Mouse (Mus musculus) limb, embryonic 11.5 days (tissue): Measurements from ENCODE around the gene Gimap8. TPM values are rescaled to one million over a fixed set of nuclear protein-coding genes. Genes with fewer than 3 reads are reported as not detected.
"Not testable (repeated sequence)": the region's sequence is repeated elsewhere in the genome, so short reads cannot be mapped to it uniquely, and the experiment has no call there.

Experiments
- ATAC-seq: fragments of 200-750 bp; cut with Nextera tagmentation; 2 replicates; pipeline ENCODE4 v1.8.0; 2017; ENCODE audit warnings: low read depth; ENCODE audit not compliant: insufficient number of reproducible peaks, low FRiP score, low TSS enrichment
- DNase-seq: peaks from one replicate; pipeline ENCODE4 v3.0.0-alpha.2; 2015; ENCODE audit warnings: low spot score
- H3K27ac ChIP-seq: fragments of 300-500 bp; sonication (generic); replicated peaks from 2 replicates; pipeline ENCODE4 v1.5.1; 2014; ENCODE audit warnings: low read depth, mild to moderate bottlenecking, low read length
- H3K27me3 ChIP-seq: fragments of 300-500 bp; sonication (generic); 2 replicates; pipeline ENCODE4 v1.6.1; 2014; ENCODE audit warnings: mild to moderate bottlenecking, low read length, mixed read lengths; ENCODE audit not compliant: control insufficient read depth, insufficient read depth
- H3K36me3 ChIP-seq: fragments of 300-500 bp; sonication (generic); 2 replicates; pipeline ENCODE4 v1.6.1; 2014; ENCODE audit warnings: mild to moderate bottlenecking, low read length, moderate library complexity, mixed read lengths; ENCODE audit not compliant: control insufficient read depth, insufficient read depth
- H3K4me1 ChIP-seq: fragments of 300-500 bp; sonication (generic); 2 replicates; pipeline ENCODE4 v1.6.1; 2014; ENCODE audit warnings: low read length, mixed read lengths; ENCODE audit not compliant: control insufficient read depth, insufficient read depth
- H3K4me2 ChIP-seq: fragments of 300-500 bp; sonication (generic); 2 replicates; pipeline ENCODE4 v1.6.1; 2014; ENCODE audit warnings: low read depth, mild to moderate bottlenecking, moderate library complexity; ENCODE audit not compliant: severe bottlenecking
- H3K4me3 ChIP-seq: fragments of 300-500 bp; sonication (generic); 2 replicates; pipeline ENCODE4 v1.5.1; 2014; ENCODE audit warnings: low read depth, low read length
- H3K9ac ChIP-seq: fragments of 300-500 bp; sonication (generic); 2 replicates; pipeline ENCODE4 v1.6.1; 2014; ENCODE audit warnings: mild to moderate bottlenecking, low read length
- H3K9me3 ChIP-seq: fragments of 300-500 bp; sonication (generic); 2 replicates; pipeline ENCODE4 v1.6.1; 2016; ENCODE audit warnings: low read length; ENCODE audit not compliant: control insufficient read depth
- WGBS: fragments of 180-500 bp; shearing (Covaris S2); extraction: QIAGEN DNeasy Blood & Tissue Kit; methylation state at CpG from one replicate; pipeline ENCODE4 v1.1.7; 2014; 5-methylcytosine and 5-hydroxymethylcytosine counted together
- polyA plus RNA-seq: library from polyadenylated mRNA; unstranded; fragments of >200 nt; fragmentation: Nextera tagmentation; extraction: Ambion mirVana; gene quantifications from 2 replicates; pipeline ENCODE4 v1.2.1, GENCODE M21; 2014

Gene Gimap8
- polyA plus RNA-seq, 1 experiment from 2014 or later, result 0.48 TPM

- Histone ChIP-seq H3K4me2 (no peak overlapping the region), H3K27me3 (no peaks in the 10 kb centered on the region), H3K9me3 (no peaks in the 10 kb centered on the region), H3K9ac (no peak overlapping the region), H3K4me1 (no peaks in the 10 kb centered on the region), H3K27ac (no peak overlapping the region), H3K4me3 (no peak overlapping the region), H3K36me3 (peaks cover 6% of the 10 kb centered on the region; the same call in 1 of the 2 replicates)
- no peak for ATAC-seq
- no peak for DNase-seq
- WGBS, result 91% methylated on average over 5 of the region's 5 CpGs
These were observed 32.3 kb upstream of the Gimap8 start for GRCm38 (mm10) chr6:48614756-48615155.

- no peak overlapping the region for H3K27ac ChIP-seq
- 0 out of 2 replicates have a peak overlapping the region, but pooled peaks have one; percentile 12 for H3K9ac ChIP-seq
- DNase-seq (no peak), ATAC-seq (no peak)
- H3K4me2 ChIP-seq, result no peak overlapping the region
- H3K36me3 ChIP-seq, result peaks cover 12% of the 10 kb centered on the region
- no peak overlapping the region for H3K4me3 ChIP-seq
- H3K4me1 ChIP-seq, result no peaks in the 10 kb centered on the region
- H3K9me3 ChIP-seq, result no peaks in the 10 kb centered on the region
- no peaks in the 10 kb centered on the region for H3K27me3 ChIP-seq
- whole genome bisulfite sequencing, result 90% methylated on average over 30 of the region's 30 CpGs
These were observed 27.0 kb upstream of the Gimap8 start for GRCm38 (mm10) chr6:48620031-48620430.

GRCm38 (mm10) chr6:48622186-48622843 is 24.7 kb upstream of the Gimap8 start:
- H3K4me1 ChIP-seq, H3K4me3 ChIP-seq, H3K9ac ChIP-seq, ATAC-seq, H3K27me3 ChIP-seq, H3K27ac ChIP-seq, H3K4me2 ChIP-seq, DNase-seq, H3K9me3 ChIP-seq: not testable (repeated sequence)
- H3K36me3 ChIP-seq, result peaks cover 12% of the 10 kb centered on the region
- WGBS, result 87% methylated on average over 8 of the region's 8 CpGs

- WGBS, result 42% methylated on average over 1 of the region's 1 CpGs
These were observed 23.6 kb upstream of the Gimap8 start for GRCm38 (mm10) chr6:48623460-48623859.

GRCm38 (mm10) chr6:48626464-48626863 is 20.6 kb upstream of the Gimap8 start, which contains the start of gene AI854703:
TSS of gene AI854703 (plus strand) at chr6:48626764.
- Histone ChIP-seq H3K9ac (peak within 1 kb of the TSS; percentile 47; the same call in 1 of the 2 replicates), H3K27me3 (peaks cover 26% of the 10 kb centered on the region), H3K4me3 (peak within 1 kb of the TSS; percentile 46), H3K4me2 (peak within 1 kb of the TSS; percentile 77), H3K36me3 (no peaks in the 10 kb centered on the region), H3K4me1 (peaks cover 5% of the 10 kb centered on the region), H3K9me3 (no peaks in the 10 kb centered on the region), H3K27ac (no peak within 1 kb of the TSS)
- 30% methylated on average over 8 of the region's 8 CpGs for WGBS
- no peak for ATAC-seq
- no peak for DNase-seq

More at GRCm38 (mm10) chr6:48623460-48623859, 23.6 kb upstream of the Gimap8 start:
- Histone ChIP-seq H3K9ac (no peak overlapping the region), H3K27ac (no peak overlapping the region), H3K27me3 (peaks cover 10% of the 10 kb centered on the region), H3K9me3 (no peaks in the 10 kb centered on the region), H3K4me3 (no peak overlapping the region), H3K36me3 (peaks cover 12% of the 10 kb centered on the region), H3K4me1 (no peaks in the 10 kb centered on the region), H3K4me2 (no peak overlapping the region)
- ATAC-seq (no peak), DNase-seq (no peak)

GRCm38 (mm10) chr6:48626984-48627383 is 20.1 kb upstream of the Gimap8 start:
- DNase-seq (peak; percentile 74), ATAC-seq (0 out of 2 replicates have a peak, but pooled peaks have one; percentile 29)
- no peak overlapping the region for H3K27ac ChIP-seq
- under 1% methylated on average over 32 of the region's 32 CpGs for WGBS
- H3K27me3 ChIP-seq, result peaks cover 26% of the 10 kb centered on the region
- H3K9me3 ChIP-seq, result no peaks in the 10 kb centered on the region
- peaks cover 5% of the 10 kb centered on the region for H3K4me1 ChIP-seq
- peak overlapping the region; percentile 47; the same call in 1 of the 2 replicates for H3K9ac ChIP-seq
- peak overlapping the region; percentile 77 for H3K4me2 ChIP-seq
- H3K4me3 ChIP-seq, result peak overlapping the region; percentile 46
- no peaks in the 10 kb centered on the region for H3K36me3 ChIP-seq

- 3% methylated on average over 7 of the region's 7 CpGs for WGBS
- H3K9me3 ChIP-seq, result no peaks in the 10 kb centered on the region
- DNase-seq (no peak), ATAC-seq (no peak)
- peak overlapping the region; percentile 47; the same call in 1 of the 2 replicates for H3K9ac ChIP-seq
- H3K4me2 ChIP-seq, result peak overlapping the region; percentile 77
- no peaks in the 10 kb centered on the region for H3K36me3 ChIP-seq
- H3K4me3 ChIP-seq, result peak overlapping the region; percentile 46
- peaks cover 5% of the 10 kb centered on the region for H3K4me1 ChIP-seq
- peaks cover 26% of the 10 kb centered on the region for H3K27me3 ChIP-seq
- no peak overlapping the region for H3K27ac ChIP-seq
These were observed 19.5 kb upstream of the Gimap8 start for GRCm38 (mm10) chr6:48627511-48627924.

- ATAC-seq, result no peak
- WGBS, result 72% methylated on average over 3 of the region's 3 CpGs
- peaks cover 26% of the 10 kb centered on the region for H3K27me3 ChIP-seq
These were observed 18.7 kb upstream of the Gimap8 start for GRCm38 (mm10) chr6:48628377-48628776.

More at GRCm38 (mm10) chr6:48628377-48628776, 18.7 kb upstream of the Gimap8 start:
- Histone ChIP-seq H3K36me3 (no peaks in the 10 kb centered on the region), H3K4me2 (no peak overlapping the region), H3K27ac (no peak overlapping the region), H3K9me3 (no peaks in the 10 kb centered on the region), H3K4me1 (peaks cover 5% of the 10 kb centered on the region), H3K4me3 (no peak overlapping the region), H3K9ac (no peak overlapping the region)
- DNase-seq, result no peak
